10 mouse cellular contexts compared by ENCODE assay signal in the genomic region with DNA sequence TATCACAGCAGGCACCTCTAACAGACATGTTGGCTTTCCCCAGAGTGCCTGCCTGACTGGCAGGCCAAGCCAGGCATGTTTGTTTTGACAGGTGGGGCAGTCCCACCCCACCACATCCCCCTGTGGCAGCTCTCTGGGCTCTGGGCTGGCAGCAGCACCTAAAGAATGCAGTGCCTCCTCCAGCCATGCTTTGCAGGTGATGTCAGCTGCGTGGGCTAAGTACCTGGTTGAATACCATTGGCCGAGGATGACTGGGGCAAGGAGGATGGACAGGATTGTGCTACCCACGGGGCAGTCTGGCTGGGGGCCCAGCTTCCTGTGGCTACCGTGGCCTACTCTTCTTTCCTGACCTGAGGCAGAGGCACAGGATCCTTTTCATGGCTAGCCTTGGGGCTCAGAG.
DNase-seq lines count a peak whose midpoint lies in the region; ATAC-seq and TF ChIP-seq lines count a peak whose summit lies in the region.
"Had no signal": no experiment of that assay in that cellular context is flagged by ENCODE, and none has a peak within 500 bp of the region (broad histone marks: within the 10 kb centered on the region; RNA-seq: fewer than 3 reads in every experiment).

No protein-coding gene starts in this region.

- H3K9ac ChIP-seq in kidney, embryonic 14.5 days (ENCODE audit: low read depth, low read length), result no peak overlapping the region
- no peak overlapping the region for H3K9ac ChIP-seq in midbrain, embryonic 14.5 days (replicated peaks; ENCODE audit: low read length)
- H3K9ac ChIP-seq: forebrain, embryonic 12.5 days had no signal

- no peaks in the 10 kb centered on the region for H3K36me3 ChIP-seq in kidney, adult 2 months (ENCODE audit: control insufficient read depth, insufficient read depth, low read length)
- no peaks in the 10 kb centered on the region for H3K36me3 ChIP-seq in kidney, embryonic 14.5 days (ENCODE audit: control insufficient read depth, insufficient read depth, low read length)
- H3K36me3 ChIP-seq in myocyte (ENCODE audit: control insufficient read depth, insufficient read depth), result no peaks in the 10 kb centered on the region
- H3K36me3 ChIP-seq in midbrain, embryonic 14.5 days (ENCODE audit: control insufficient read depth, insufficient read depth, low read length), result no peaks in the 10 kb centered on the region
- H3K36me3 ChIP-seq: forebrain, embryonic 12.5 days had no signal

- WGBS in kidney, adult 2 months, result 50% methylated on average over 4 of the region's 4 CpGs
- 47% methylated on average over 4 of the region's 4 CpGs for WGBS in kidney, embryonic 14.5 days
- 65% methylated on average over 4 of the region's 4 CpGs for WGBS in midbrain, embryonic 14.5 days

- no peaks in the 10 kb centered on the region for H3K27me3 ChIP-seq in kidney, adult 2 months (replicated peaks; ENCODE audit: control insufficient read depth, insufficient read depth, low read length)
- no peaks in the 10 kb centered on the region for H3K27me3 ChIP-seq in kidney, embryonic 14.5 days (ENCODE audit: control insufficient read depth, insufficient read depth, low read length)
- no peaks in the 10 kb centered on the region for H3K27me3 ChIP-seq in myocyte (ENCODE audit: control insufficient read depth, insufficient read depth, insufficient read length)
- H3K27me3 ChIP-seq in midbrain, embryonic 14.5 days (ENCODE audit: control insufficient read depth, insufficient read depth, low read length), result no peaks in the 10 kb centered on the region
- H3K27me3 ChIP-seq: forebrain, embryonic 12.5 days had no signal

- no peak for TF ChIP-seq POLR2A in kidney, adult 2 months (IDR thresholded peaks at IDR 0.05; ENCODE audit: low read depth, low read length)
- TF ChIP-seq POLR2A in myocyte (IDR thresholded peaks at IDR 0.05; ENCODE audit: insufficient read length, low read depth), result no peak

- H3K4me2 ChIP-seq in kidney, embryonic 14.5 days (replicated peaks; ENCODE audit: low read depth, low read length), result no peak overlapping the region
- H3K4me2 ChIP-seq in myocyte (ENCODE audit: low read depth), result peak overlapping the region; percentile 51
- no peak overlapping the region for H3K4me2 ChIP-seq in midbrain, embryonic 14.5 days (ENCODE audit: low read length)
- H3K4me2 ChIP-seq: forebrain, embryonic 12.5 days had no signal

- ATAC-seq in kidney, embryonic 14.5 days (ENCODE audit: low FRiP score, low TSS enrichment), result no peak
- no peak for ATAC-seq in midbrain, embryonic 14.5 days (ENCODE audit: low FRiP score, low TSS enrichment)

- H3K4me1 ChIP-seq in kidney, adult 2 months (ENCODE audit: control insufficient read depth, insufficient read depth, low read length), result peaks cover 3% of the 10 kb centered on the region; the same call in 1 of the 2 replicates
- no peaks in the 10 kb centered on the region for H3K4me1 ChIP-seq in kidney, embryonic 14.5 days (ENCODE audit: control insufficient read depth, insufficient read depth, low read length)
- H3K4me1 ChIP-seq in midbrain, embryonic 14.5 days (ENCODE audit: control insufficient read depth, insufficient read depth, low read length), result no peaks in the 10 kb centered on the region
- H3K4me1 ChIP-seq: forebrain, embryonic 12.5 days had no signal

- DNase-seq in kidney, adult 2 months, result no peak
- DNase-seq in T-cell, adult 2 months (ENCODE audit: low spot score), result peak; percentile 20
- peak; percentile 53 to 72 for DNase-seq in gastrocnemius, adult 8-10 months (ENCODE audit: low spot score in 2 of 2)
- DNase-seq in layer of hippocampus, adult 9-11 months, result no peak
- DNase-seq in midbrain, embryonic 14.5 days, result no peak
- no peak for DNase-seq in kidney, postnatal 14 days
- DNase-seq: heart, postnatal 36 days had no signal

- TF ChIP-seq CTCF in kidney, adult 2 months (conservative IDR thresholded peaks at IDR 0.05; ENCODE audit: insufficient read depth, insufficient read length, low read depth, low read length), result no peak

- H3K9me3 ChIP-seq in kidney, embryonic 14.5 days (ENCODE audit: control insufficient read depth, low read length), result no peaks in the 10 kb centered on the region
- no peaks in the 10 kb centered on the region for H3K9me3 ChIP-seq in midbrain, embryonic 14.5 days (ENCODE audit: control insufficient read depth, low read length)
- H3K9me3 ChIP-seq: forebrain, embryonic 12.5 days had no signal

- no peaks in the 10 kb centered on the region for H3K79me2 ChIP-seq in myocyte (ENCODE audit: control insufficient read depth, insufficient read depth)

- H3K27ac ChIP-seq in kidney, adult 2 months (ENCODE audit: insufficient read depth, low read depth, low read length), result peak overlapping the region; percentile 19; the same call in 1 of the 2 replicates
- H3K27ac ChIP-seq in kidney, embryonic 14.5 days (ENCODE audit: low read depth, low read length), result no peak overlapping the region
- H3K27ac ChIP-seq in midbrain, embryonic 14.5 days (replicated peaks; ENCODE audit: low read depth, low read length), result no peak overlapping the region
- H3K27ac ChIP-seq: forebrain, embryonic 12.5 days had no signal

- no peak overlapping the region for H3K4me3 ChIP-seq in kidney, adult 2 months (ENCODE audit: insufficient read depth, low read depth, low read length)
- no peak overlapping the region for H3K4me3 ChIP-seq in kidney, embryonic 14.5 days (ENCODE audit: low read length)
- H3K4me3 ChIP-seq in myocyte, result no peak overlapping the region
- H3K4me3 ChIP-seq in midbrain, embryonic 14.5 days (replicated peaks; ENCODE audit: low read depth, low read length), result no peak overlapping the region
- H3K4me3 ChIP-seq: forebrain, embryonic 12.5 days had no signal

- H3ac ChIP-seq in myocyte (ENCODE audit: control insufficient read depth, insufficient read length), result no peak overlapping the region

TF ChIP-seq in myocyte, 11 proteins besides CTCF, POLR2A, EP300 and RAD21:
- TF ChIP-seq TCF12 (IDR thresholded peaks at IDR 0.05; ENCODE audit: insufficient read depth, poor library complexity, severe bottlenecking), result no peak
- TF ChIP-seq CEBPB (IDR thresholded peaks at IDR 0.05; ENCODE audit: insufficient read depth, poor library complexity, severe bottlenecking), result no peak
- peak; percentile 51 for TF ChIP-seq TCF3 (IDR thresholded peaks at IDR 0.05; ENCODE audit: insufficient read length, low read depth)
- peak; percentile 16 for TF ChIP-seq POLR2AphosphoS2 (IDR thresholded peaks at IDR 0.05; ENCODE audit: insufficient read length, low read depth)
- peak in 2 of 3 experiments; percentile 39 to 89 for TF ChIP-seq MYOG (IDR thresholded peaks at IDR 0.05; ENCODE audit: control insufficient read depth in 1 of 3, insufficient read depth in 1 of 3, insufficient read length in 2 of 3, low read depth in 2 of 3)
- TF ChIP-seq USF1 (IDR thresholded peaks at IDR 0.05; ENCODE audit: low read depth), result no peak
- TF ChIP-seq MYOD1 (IDR thresholded peaks at IDR 0.05; ENCODE audit: control insufficient read depth in 1 of 3, insufficient read length in 2 of 3, low read depth in 2 of 3), result peak in 2 of 3 experiments; percentile 88 to 96

Comparison
In these comparisons a context has a peak if more than half of its experiments do, and no peak if none do; other contexts are left out.
1. DNase-seq: peak in T-cell, adult 2 months (single experiment) and gastrocnemius, adult 8-10 months (2 of 2); none in kidney, adult 2 months (single experiment), layer of hippocampus, adult 9-11 months (single experiment), midbrain, embryonic 14.5 days (single experiment) and kidney, postnatal 14 days (single experiment).